19 mouse cellular contexts compared by ENCODE assay signal in the genomic region with DNA sequence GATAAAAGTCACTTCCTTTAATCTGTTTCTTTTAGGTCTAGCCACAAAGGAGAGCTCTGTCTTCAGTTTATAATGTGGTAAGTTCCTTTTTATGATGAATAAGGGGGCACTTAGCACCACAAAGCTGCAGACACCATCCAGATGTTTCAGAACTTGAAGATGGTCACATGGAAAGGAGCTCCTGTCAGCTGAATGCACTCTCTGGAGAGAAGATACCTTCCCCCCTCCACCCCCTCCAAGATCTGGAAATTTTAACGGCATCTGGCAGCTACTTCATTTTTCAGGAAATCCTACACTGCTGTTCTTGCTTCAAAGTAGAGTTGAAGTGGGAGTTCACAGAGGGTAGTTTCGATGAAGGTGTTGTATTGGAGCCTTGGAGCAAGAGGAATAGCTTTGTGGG.
DNase-seq lines count a peak whose midpoint lies in the region; ATAC-seq lines count a peak whose summit lies in the region.
"Had no signal": no experiment of that assay in that cellular context is flagged by ENCODE, and none has a peak within 500 bp of the region (broad histone marks: within the 10 kb centered on the region; RNA-seq: fewer than 3 reads in every experiment).

No protein-coding gene starts in this region.

- no peak overlapping the region for H3K4me3 ChIP-seq in limb, embryonic 12.5 days (replicated peaks)
- H3K4me3 ChIP-seq in limb, embryonic 10.5 days, result no peak overlapping the region
- H3K4me3 ChIP-seq: embryonic facial prominence, embryonic 10.5 days; hindbrain, embryonic 13.5 days had no signal

- 45% methylated on average over 2 of the region's 2 CpGs for WGBS in limb, embryonic 12.5 days
- 52% methylated on average over 2 of the region's 2 CpGs for WGBS in limb, embryonic 10.5 days

- no peaks in the 10 kb centered on the region for H3K4me1 ChIP-seq in limb, embryonic 12.5 days (replicated peaks)
- H3K4me1 ChIP-seq in limb, embryonic 10.5 days, result no peaks in the 10 kb centered on the region
- H3K4me1 ChIP-seq: embryonic facial prominence, embryonic 10.5 days; hindbrain, embryonic 13.5 days had no signal

- H3K4me2 ChIP-seq in limb, embryonic 12.5 days, result no peak overlapping the region
- H3K4me2 ChIP-seq: hindbrain, embryonic 13.5 days had no signal

- H3K27me3 ChIP-seq in limb, embryonic 12.5 days, result no peaks in the 10 kb centered on the region
- no peaks in the 10 kb centered on the region for H3K27me3 ChIP-seq in limb, embryonic 10.5 days (ENCODE audit: low read depth, poor library complexity, severe bottlenecking)
- H3K27me3 ChIP-seq: CH12.LX; hindbrain, embryonic 13.5 days had no signal

- no peaks in the 10 kb centered on the region for H3K36me3 ChIP-seq in limb, embryonic 12.5 days
- H3K36me3 ChIP-seq in limb, embryonic 10.5 days, result no peaks in the 10 kb centered on the region
- H3K36me3 ChIP-seq: embryonic facial prominence, embryonic 10.5 days; hindbrain, embryonic 13.5 days had no signal

- no peak overlapping the region for H3K27ac ChIP-seq in limb, embryonic 12.5 days
- no peak overlapping the region for H3K27ac ChIP-seq in limb, embryonic 10.5 days
- H3K27ac ChIP-seq: embryonic facial prominence, embryonic 10.5 days; hindbrain, embryonic 13.5 days; hindbrain, postnatal 0 days had no signal

- DNase-seq in limb, embryonic 10.5 days (ENCODE audit: low spot score), result no peak
- no peak for DNase-seq in embryo, embryonic 10.5 days (ENCODE audit: low spot score)
- no peak for DNase-seq in neural tube, embryonic 10.5 days (ENCODE audit: extremely low spot score, low spot score)
- DNase-seq: adrenal gland, adult 8-10 months; adrenal gland, postnatal 36 days; cerebellum, adult 11 months; cerebellum, adult 9-10 months; cerebellum, postnatal 25 days; gastrocnemius, postnatal 10 days; heart, postnatal 10 days; heart, postnatal 4 days had no signal

- ATAC-seq in limb, embryonic 12.5 days (ENCODE audit: insufficient number of reproducible peaks, insufficient read depth, low FRiP score, low TSS enrichment, low read depth), result peak; percentile 42; the same call in 1 of the 2 replicates
- peak; percentile 40 for ATAC-seq in granulocyte monocyte progenitor cell, adult 5-6 weeks (replicated peaks; ENCODE audit: poor library complexity, severe bottlenecking)
- peak; percentile 61 for ATAC-seq in megakaryocyte progenitor cell, adult 5-6 weeks (replicated peaks; ENCODE audit: poor library complexity)
- ATAC-seq: forebrain, embryonic 14.5 days; hindbrain, postnatal 0 days had no signal

- H3K9me3 ChIP-seq in limb, embryonic 12.5 days, result no peaks in the 10 kb centered on the region
- H3K9me3 ChIP-seq in limb, embryonic 10.5 days (replicated peaks), result no peaks in the 10 kb centered on the region
- H3K9me3 ChIP-seq: embryonic facial prominence, embryonic 10.5 days; hindbrain, embryonic 13.5 days had no signal

- no peak overlapping the region for H3K9ac ChIP-seq in limb, embryonic 12.5 days (replicated peaks)
- H3K9ac ChIP-seq: hindbrain, embryonic 13.5 days had no signal
